Mouse (Mus musculus) midbrain, embryonic 15.5 days (tissue): ENCODE measurements at regions not wholly inside any gene's neighbourhood (a gene's known extent, or its start where the extent isn't known, plus 50 kb on each side); places are given as distances from the start of the nearest gene placed in this dataset.

Experiments used
- ATAC-seq: fragments of 200-750 bp; cut with Nextera tagmentation; replicated peaks from 2 replicates; pipeline ENCODE4 v1.8.0; 2017; ENCODE audit warnings: moderate TSS enrichment
- H3K27ac ChIP-seq: fragments of 300-500 bp; sonication (generic); 2 replicates; pipeline ENCODE4 v1.5.1; 2015; ENCODE audit warnings: mild to moderate bottlenecking, inconsistent platforms
- H3K27me3 ChIP-seq: fragments of 300-500 bp; sonication (generic); replicated peaks from 2 replicates; pipeline ENCODE4 v1.6.1; 2015; ENCODE audit warnings: inconsistent platforms
- H3K36me3 ChIP-seq: fragments of 300-500 bp; sonication (generic); replicated peaks from 2 replicates; pipeline ENCODE4 v1.6.1; 2015; ENCODE audit warnings: inconsistent platforms
- H3K4me1 ChIP-seq: fragments of 300-500 bp; sonication (generic); 2 replicates; pipeline ENCODE4 v1.6.1; 2015; ENCODE audit warnings: inconsistent platforms
- H3K4me2 ChIP-seq: fragments of 300-500 bp; sonication (generic); 2 replicates; pipeline ENCODE4 v1.6.1; 2015; ENCODE audit warnings: inconsistent platforms, mild to moderate bottlenecking, moderate library complexity
- H3K4me3 ChIP-seq: fragments of 300-500 bp; sonication (generic); 2 replicates; pipeline ENCODE4 v1.5.1; 2015; ENCODE audit warnings: mild to moderate bottlenecking, inconsistent platforms
- H3K9ac ChIP-seq: fragments of 300-500 bp; sonication (generic); 2 replicates; pipeline ENCODE4 v1.6.1; 2015; ENCODE audit warnings: mild to moderate bottlenecking, inconsistent platforms
- H3K9me3 ChIP-seq: fragments of 300-500 bp; sonication (generic); 2 replicates; pipeline ENCODE4 v1.6.1; 2016; ENCODE audit warnings: inconsistent platforms
- WGBS: fragments of 180-500 bp; shearing (Covaris S2); methylation state at CpG from one replicate; pipeline ENCODE4 v1.1.7; 2015; ENCODE audit warnings: mixed read lengths; 5-methylcytosine and 5-hydroxymethylcytosine counted together

DNA sequence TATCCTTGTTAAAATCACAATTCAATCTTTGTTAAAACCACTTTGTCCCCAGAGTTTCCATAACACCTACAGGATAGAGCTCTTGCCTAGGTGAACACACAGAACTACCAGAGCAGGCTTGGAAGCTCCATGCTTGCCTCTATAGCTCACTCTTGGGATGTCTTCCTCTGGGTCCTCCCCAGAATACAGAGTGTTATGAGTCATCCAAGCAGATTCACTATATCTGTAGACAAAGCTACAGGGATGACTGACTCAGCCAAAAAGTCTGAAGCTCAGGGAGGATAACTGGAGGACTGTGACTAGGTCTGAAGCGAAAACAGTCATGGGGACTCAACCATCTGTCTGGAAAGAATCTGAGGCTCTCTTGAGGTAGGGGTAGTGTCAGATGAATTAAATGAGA lies 211.5 kb upstream of the Igfbp3 start:
- Histone ChIP-seq H3K4me2 (no peak overlapping the region), H3K27ac (no peak overlapping the region), H3K4me1 (peaks cover 6% of the 10 kb centered on the region; the same call in 1 of the 2 replicates), H3K27me3 (no peaks in the 10 kb centered on the region), H3K36me3 (no peaks in the 10 kb centered on the region), H3K9me3 (no peaks in the 10 kb centered on the region), H3K9ac (no peak overlapping the region), H3K4me3 (no peak overlapping the region)
- no peak for ATAC-seq
- 98% methylated on average over 1 of the region's 1 CpGs for WGBS

DNA sequence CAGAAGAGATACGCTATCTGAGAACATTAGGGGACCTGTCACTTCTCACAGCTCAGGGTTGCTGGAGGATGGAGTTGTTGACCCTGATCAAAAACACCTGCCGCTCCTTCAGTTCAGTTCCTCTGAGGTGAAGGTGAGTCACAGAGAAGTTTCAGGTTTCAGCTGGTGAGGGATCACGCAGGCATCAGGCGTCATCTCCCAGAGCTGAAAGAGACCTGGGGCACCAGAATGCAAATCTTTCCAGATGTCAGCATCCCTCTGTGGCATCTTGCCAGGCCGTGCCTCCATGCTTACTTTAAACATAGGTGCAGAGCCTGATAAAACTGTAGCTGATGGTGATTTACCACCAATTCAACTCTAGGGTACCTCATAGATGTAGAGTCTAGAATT lies 210.4 kb upstream of the Igfbp3 start:
- Histone ChIP-seq H3K9me3 (no peaks in the 10 kb centered on the region), H3K4me2 (no peak overlapping the region), H3K4me1 (peaks cover 6% of the 10 kb centered on the region; the same call in 1 of the 2 replicates), H3K4me3 (no peak overlapping the region), H3K9ac (no peak overlapping the region), H3K27ac (no peak overlapping the region), H3K27me3 (no peaks in the 10 kb centered on the region), H3K36me3 (no peaks in the 10 kb centered on the region)
- WGBS: 76% methylated on average over 5 of the region's 5 CpGs
- no peak for ATAC-seq

DNA sequence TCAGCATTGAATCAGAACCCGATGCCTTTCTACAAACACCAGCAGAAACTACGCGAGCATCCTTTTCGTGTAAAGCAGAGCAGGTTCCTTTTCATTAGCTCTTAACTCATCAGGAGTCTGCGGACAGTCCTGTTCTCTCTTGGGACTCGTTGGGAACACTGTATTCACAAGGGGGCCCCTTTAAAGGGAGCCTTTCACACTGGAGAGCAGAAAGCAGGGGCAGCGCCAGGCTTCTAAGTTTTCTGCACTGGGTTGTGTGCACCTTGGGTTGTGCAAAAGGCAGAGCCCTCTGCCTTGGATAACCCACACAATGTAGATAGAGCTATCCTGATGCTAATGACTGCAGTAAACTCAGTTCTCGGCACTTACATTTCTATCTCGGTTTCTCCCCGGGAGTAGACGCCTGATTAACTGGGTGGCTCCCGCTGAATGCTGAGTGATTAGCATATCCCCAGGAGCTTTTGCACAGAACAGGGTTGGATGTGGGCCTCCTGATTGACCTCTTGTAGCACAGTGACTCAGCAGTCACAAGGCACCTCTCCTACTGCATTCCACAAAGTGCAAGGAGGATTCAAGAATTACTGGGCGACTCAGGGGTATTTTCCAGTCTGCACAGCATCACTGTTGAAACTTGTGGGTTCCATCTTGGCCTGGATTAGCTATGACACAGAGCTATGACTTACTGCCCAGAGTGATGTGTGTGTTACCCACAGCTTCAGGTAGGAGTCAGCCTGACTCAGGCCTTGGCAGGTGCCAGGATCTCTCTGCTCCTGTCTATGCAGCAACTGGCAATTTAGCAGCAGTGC lies 209.8 kb upstream of the Igfbp3 start:
- H3K36me3 ChIP-seq: no peaks in the 10 kb centered on the region
- WGBS: 8% methylated on average over 13 of the region's 13 CpGs
- H3K4me2 ChIP-seq: no peak overlapping the region; the same call in 1 of the 2 replicates
- no peaks in the 10 kb centered on the region for H3K9me3 ChIP-seq
- no peak overlapping the region for H3K27ac ChIP-seq
- no peaks in the 10 kb centered on the region for H3K27me3 ChIP-seq
- no peak overlapping the region for H3K9ac ChIP-seq
- H3K4me3 ChIP-seq: no peak overlapping the region
- H3K4me1 ChIP-seq: peaks cover 6% of the 10 kb centered on the region; the same call in 1 of the 2 replicates
- peak; percentile 58; the same call in 1 of the 2 replicates for ATAC-seq

DNA sequence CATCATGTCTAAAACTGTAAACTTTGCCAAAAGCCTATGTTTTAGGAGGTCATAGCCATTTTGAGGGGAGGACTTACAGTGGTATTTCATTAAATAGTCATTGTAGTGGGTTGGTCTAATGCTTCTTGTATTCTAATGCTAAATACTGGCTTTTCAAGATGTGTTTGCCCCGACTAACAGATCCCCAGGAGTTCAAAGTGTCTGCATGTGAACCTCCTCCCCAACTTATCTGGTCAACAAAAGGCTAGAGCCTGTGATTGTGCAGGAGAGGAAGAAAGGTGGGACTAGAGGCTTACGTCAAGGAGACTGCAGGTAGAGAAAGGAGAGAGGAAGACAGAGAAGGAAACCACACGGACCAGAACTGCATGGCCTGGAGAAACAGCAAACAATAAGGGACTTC lies 198.9 kb upstream of the Igfbp3 start:
- Histone ChIP-seq H3K4me1 (no peaks in the 10 kb centered on the region), H3K9me3 (no peaks in the 10 kb centered on the region), H3K27me3 (no peaks in the 10 kb centered on the region), H3K36me3 (no peaks in the 10 kb centered on the region), H3K4me2 (no peak overlapping the region), H3K4me3 (no peak overlapping the region), H3K27ac (no peak overlapping the region), H3K9ac (no peak overlapping the region)
- WGBS: 70% methylated on average over 3 of the region's 3 CpGs
- ATAC-seq: no peak

DNA sequence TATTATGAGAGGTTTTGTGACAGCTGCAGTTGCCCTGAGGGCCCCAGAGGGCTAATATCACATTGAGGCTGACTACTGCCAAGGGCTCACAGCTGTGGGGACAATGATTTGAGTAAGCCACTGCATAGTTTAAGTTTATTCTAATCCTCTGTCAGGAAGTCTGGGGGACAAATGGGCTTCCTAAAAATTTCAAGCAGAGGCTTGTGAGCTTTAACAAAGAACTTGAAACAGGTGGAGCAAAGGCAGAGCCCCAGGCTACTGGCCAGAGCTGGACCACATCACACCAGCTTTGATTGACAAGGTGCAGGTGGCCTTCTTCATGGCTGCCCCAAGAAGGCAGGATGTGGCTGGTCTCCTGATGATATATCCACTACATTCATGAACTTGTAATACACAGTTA lies 195.3 kb upstream of the Igfbp3 start:
- no peaks in the 10 kb centered on the region for H3K4me1 ChIP-seq

DNA sequence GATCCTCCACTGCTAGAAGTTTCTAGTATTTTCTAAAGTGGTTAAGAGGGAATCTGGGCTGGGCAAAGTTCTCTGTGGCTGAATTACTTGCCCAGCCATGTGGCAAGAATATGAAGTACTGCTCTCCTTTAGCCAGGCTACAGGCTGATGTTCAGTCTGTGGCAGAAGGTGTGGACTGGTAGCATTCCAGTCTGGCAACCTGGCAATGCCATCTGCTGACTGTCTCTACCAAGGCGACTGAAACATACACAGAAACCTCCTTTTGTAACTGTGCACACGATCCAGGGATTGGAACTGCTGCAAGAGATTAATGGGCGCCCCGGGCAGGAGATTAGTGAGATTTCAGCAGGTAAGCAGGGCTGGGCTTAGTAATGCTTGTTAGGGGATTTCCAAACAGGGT lies 190.9 kb upstream of the Igfbp3 start:
- Histone ChIP-seq H3K9ac (no peak overlapping the region), H3K27ac (no peak overlapping the region), H3K4me1 (no peaks in the 10 kb centered on the region), H3K4me2 (no peak overlapping the region), H3K27me3 (no peaks in the 10 kb centered on the region), H3K9me3 (no peaks in the 10 kb centered on the region), H3K36me3 (no peaks in the 10 kb centered on the region), H3K4me3 (no peak overlapping the region)
- 55% methylated on average over 4 of the region's 4 CpGs for WGBS
- no peak for ATAC-seq

More for the DNA sequence above, 195.3 kb upstream of the Igfbp3 start:
- no peak overlapping the region for H3K4me3 ChIP-seq
- H3K9ac ChIP-seq: no peak overlapping the region
- H3K9me3 ChIP-seq: no peaks in the 10 kb centered on the region
- H3K4me2 ChIP-seq: no peak overlapping the region
- H3K27ac ChIP-seq: no peak overlapping the region
- ATAC-seq: no peak
- no peaks in the 10 kb centered on the region for H3K36me3 ChIP-seq
- no peaks in the 10 kb centered on the region for H3K27me3 ChIP-seq

DNA sequence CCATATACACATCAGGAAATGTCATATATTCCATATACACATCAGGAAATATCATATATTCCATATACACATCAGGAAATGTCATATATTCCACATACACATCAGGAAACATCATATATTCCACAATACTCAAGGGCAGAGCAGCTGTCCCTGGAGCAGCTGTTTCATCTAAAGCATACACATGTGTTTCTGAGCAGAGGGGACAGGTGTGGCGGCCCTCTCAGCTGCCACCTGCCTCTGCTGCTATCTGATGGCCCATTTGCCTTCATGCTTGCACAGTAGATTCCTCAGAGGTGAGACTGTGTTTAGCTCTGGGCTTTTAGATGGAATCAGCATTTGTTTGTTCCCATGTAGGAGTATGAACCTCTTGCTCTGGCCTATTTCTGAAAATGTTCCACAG lies 158.1 kb upstream of the Igfbp3 start:
- no peak overlapping the region for H3K4me2 ChIP-seq
- H3K27me3 ChIP-seq: no peaks in the 10 kb centered on the region
- no peaks in the 10 kb centered on the region for H3K9me3 ChIP-seq
- no peaks in the 10 kb centered on the region for H3K36me3 ChIP-seq
- ATAC-seq: no peak
- 84% methylated on average over 1 of the region's 1 CpGs for WGBS
- no peaks in the 10 kb centered on the region for H3K4me1 ChIP-seq
- H3K27ac ChIP-seq: no peak overlapping the region
- H3K9ac ChIP-seq: no peak overlapping the region
- no peak overlapping the region for H3K4me3 ChIP-seq

DNA sequence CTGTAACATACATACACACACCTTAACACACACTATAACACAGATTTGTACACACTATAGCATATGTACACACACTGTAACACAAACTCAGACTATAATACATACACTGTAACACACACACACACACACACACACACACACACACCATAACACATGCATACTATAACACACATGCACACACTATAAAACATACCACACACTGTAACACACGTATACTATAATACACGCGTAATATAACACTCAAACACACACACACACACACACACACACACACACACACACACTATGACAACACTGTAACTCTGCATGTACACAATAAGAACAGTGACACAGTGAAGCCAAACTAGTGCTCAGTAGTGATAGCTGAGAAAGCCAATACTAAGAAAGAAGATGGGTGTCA lies 147.7 kb upstream of the Igfbp3 start:
- WGBS: 95% methylated on average over 3 of the region's 3 CpGs
- Histone ChIP-seq H3K27me3 (no peaks in the 10 kb centered on the region), H3K9ac (no peak overlapping the region), H3K4me2 (no peak overlapping the region), H3K4me1 (no peaks in the 10 kb centered on the region), H3K9me3 (no peaks in the 10 kb centered on the region), H3K27ac (no peak overlapping the region), H3K36me3 (no peaks in the 10 kb centered on the region), H3K4me3 (no peak overlapping the region)
- 0 out of 2 replicates have a peak, but pooled peaks have one; percentile 27 for ATAC-seq

DNA sequence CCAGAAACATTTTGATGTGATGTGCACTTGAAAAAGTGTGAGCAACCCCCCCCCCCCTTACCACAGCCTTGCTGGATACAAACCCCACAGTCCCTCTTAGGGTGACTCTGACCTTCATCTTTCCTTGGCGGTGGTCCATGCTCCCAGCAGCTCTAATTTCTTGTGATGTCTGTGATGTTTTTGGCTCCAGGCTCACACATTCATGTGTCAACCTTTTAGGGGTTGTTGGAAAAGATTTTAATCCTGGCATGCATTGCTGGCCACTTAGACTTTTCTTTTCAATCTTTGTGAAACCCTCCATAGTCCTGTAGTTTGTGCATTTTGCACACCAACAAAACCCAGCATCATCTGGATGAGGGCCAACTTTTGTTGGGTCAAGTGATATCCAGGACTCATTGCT lies 134.9 kb upstream of the Igfbp3 start:
- Histone ChIP-seq H3K27me3 (no peaks in the 10 kb centered on the region), H3K9me3 (no peaks in the 10 kb centered on the region), H3K9ac (no peak overlapping the region), H3K4me2 (no peak overlapping the region), H3K4me3 (no peak overlapping the region), H3K27ac (no peak overlapping the region), H3K36me3 (no peaks in the 10 kb centered on the region), H3K4me1 (no peaks in the 10 kb centered on the region)
- ATAC-seq: no peak
- WGBS: 76% methylated on average over 1 of the region's 1 CpGs

DNA sequence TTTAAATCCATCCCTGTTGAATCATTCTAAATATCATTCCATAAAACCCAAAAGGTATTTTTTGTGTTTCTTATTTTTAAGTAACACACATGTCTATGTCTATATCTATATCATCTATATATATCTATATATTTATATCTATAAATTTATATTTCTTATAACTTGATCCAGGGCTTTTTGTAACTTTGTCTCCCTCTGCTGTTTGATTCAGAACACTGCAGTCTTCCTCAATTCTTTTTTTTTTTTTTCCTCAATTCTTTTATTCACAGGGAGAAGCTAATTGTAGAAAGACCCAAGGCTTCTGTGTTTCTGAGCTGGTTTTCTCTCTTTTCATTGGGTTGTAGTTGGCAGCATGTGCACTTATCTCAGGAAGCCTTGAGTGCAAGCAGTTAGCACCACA lies 124.1 kb upstream of the Igfbp3 start:
- no peak for ATAC-seq
- Histone ChIP-seq H3K36me3 (no peaks in the 10 kb centered on the region), H3K4me1 (no peaks in the 10 kb centered on the region), H3K4me2 (no peak overlapping the region), H3K9ac (no peak overlapping the region), H3K27ac (no peak overlapping the region), H3K9me3 (no peaks in the 10 kb centered on the region), H3K27me3 (no peaks in the 10 kb centered on the region), H3K4me3 (no peak overlapping the region)

DNA sequence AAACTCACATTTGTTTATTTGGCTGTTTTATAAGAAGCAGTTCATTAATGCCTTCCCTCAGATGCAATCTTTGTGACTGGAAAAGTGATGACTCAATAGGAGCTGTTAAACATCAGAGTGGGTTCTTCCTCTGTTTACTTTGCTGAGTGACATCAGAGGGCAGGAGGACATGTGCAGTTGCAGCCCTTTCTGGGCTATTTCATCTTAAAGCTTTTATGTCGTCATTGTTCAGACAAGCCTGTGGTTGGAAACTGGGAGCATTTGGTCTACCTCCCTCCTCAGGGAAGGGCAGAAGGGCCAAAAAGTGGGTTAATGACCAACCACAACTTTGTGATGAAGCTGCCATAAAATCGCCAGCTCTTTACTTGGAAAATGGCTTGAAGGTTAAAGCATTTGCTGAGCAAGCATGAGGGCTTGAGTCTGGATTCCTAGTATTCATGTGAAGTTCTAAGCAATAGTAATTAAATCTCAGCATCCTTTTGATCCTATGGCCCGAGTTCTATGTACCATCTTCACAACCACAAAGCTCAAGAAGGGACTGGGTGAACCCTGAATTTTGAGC lies 103.8 kb upstream of the Igfbp3 start:
- Histone ChIP-seq H3K9me3 (no peaks in the 10 kb centered on the region), H3K9ac (no peak overlapping the region), H3K27ac (no peak overlapping the region), H3K4me1 (no peaks in the 10 kb centered on the region), H3K36me3 (no peaks in the 10 kb centered on the region), H3K27me3 (no peaks in the 10 kb centered on the region), H3K4me3 (no peak overlapping the region), H3K4me2 (no peak overlapping the region)
- WGBS: 77% methylated on average over 3 of the region's 3 CpGs
- ATAC-seq: no peak

DNA sequence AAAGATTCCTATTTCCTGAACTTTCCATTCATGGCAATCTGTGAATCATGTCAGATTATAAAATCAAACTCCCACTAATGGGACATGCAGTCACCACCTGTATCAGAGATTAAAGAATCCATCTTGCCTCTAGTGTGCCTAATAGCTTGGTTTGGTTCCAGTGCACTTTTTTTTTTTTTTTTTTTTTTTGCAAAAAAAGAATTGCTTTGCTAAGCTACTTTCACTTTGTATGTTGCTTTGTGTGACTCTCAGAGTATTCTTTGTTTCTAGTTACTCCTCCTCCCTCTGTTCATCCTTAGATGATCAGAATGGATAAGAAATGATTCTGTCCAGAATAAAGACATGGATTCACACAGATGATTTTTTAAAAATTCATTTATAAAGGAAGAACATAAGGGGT lies 82.5 kb upstream of the Igfbp3 start:
- Histone ChIP-seq H3K27ac (no peak overlapping the region), H3K4me2 (no peak overlapping the region)

DNA sequence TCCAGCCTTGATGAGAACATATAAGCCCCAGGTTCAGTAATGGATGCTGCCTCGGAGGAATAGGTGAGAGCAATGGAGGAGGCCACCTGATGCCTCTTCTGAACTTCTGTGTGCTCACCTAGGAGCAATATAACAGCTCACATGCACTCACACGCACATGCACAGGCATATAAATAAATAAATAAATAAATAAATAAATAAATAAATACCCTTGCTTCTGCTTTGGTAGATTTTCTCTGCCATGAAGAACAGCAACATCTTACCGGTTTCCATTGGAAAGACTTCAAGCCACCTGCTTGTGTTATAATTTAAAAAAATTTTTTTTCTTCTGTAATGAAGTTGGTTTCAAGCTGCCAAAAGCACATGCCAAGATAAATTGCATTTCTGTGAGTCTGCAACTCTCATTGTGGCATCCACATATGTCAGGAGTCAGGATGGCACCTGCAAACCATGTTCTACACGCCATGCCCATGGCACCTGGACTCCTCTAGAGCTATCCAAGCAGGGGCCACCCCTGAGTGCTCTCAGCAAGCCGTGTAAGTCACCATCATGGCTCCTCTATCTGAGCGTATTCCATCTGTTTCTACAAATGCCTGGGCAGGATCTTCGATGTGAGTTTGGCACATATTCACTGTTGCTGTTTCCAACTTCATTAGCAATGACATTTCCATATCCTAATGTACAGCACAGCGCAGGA lies 75.7 kb upstream of the Igfbp3 start:
- H3K4me1 ChIP-seq: no peaks in the 10 kb centered on the region
- H3K4me3 ChIP-seq: no peak overlapping the region
- no peak overlapping the region for H3K4me2 ChIP-seq
- H3K27me3 ChIP-seq: no peaks in the 10 kb centered on the region
- no peak for ATAC-seq
- no peak overlapping the region for H3K27ac ChIP-seq
- no peaks in the 10 kb centered on the region for H3K9me3 ChIP-seq
- H3K9ac ChIP-seq: no peak overlapping the region
- no peaks in the 10 kb centered on the region for H3K36me3 ChIP-seq
- WGBS: 89% methylated on average over 8 of the region's 8 CpGs

More for the DNA sequence above, 82.5 kb upstream of the Igfbp3 start:
- ATAC-seq: no peak
- no peaks in the 10 kb centered on the region for H3K4me1 ChIP-seq
- H3K36me3 ChIP-seq: no peaks in the 10 kb centered on the region
- no peak overlapping the region for H3K9ac ChIP-seq
- no peak overlapping the region for H3K4me3 ChIP-seq
- H3K27me3 ChIP-seq: no peaks in the 10 kb centered on the region
- no peaks in the 10 kb centered on the region for H3K9me3 ChIP-seq
